Mouse (Mus musculus) liver, embryonic 14.5 days (tissue): ENCODE measurements around the gene Pth1r. TPM values are rescaled to one million over a fixed set of nuclear protein-coding genes. Genes with fewer than 3 reads are reported as not detected.

ENCODE experiments used
- ATAC-seq: fragments of 200-750 bp; cut with Nextera tagmentation; 2 replicates; pipeline ENCODE4 v1.8.0; 2017; ENCODE audit warnings: moderate number of reproducible peaks, mild to moderate bottlenecking, moderate library complexity; ENCODE audit not compliant: insufficient read depth
- DNase-seq, 3 experiments: peaks; one replicate each; pipeline ENCODE4 v3.0.0-alpha.2; 2012 to 2013; ENCODE audit warnings: low read depth in 3 of 3, low spot score in 3 of 3
- H3K27ac ChIP-seq: fragments of 300-500 bp; sonication (generic); 2 replicates; pipeline ENCODE4 v1.5.1; 2014; ENCODE audit warnings: moderate library complexity, mild to moderate bottlenecking, control low read depth, inconsistent platforms
- H3K27me3 ChIP-seq: fragments of 300-500 bp; sonication (generic); 2 replicates; pipeline ENCODE4 v1.6.1; 2014; ENCODE audit warnings: mild to moderate bottlenecking, low read length, moderate library complexity; ENCODE audit not compliant: control insufficient read depth, insufficient read depth
- H3K36me3 ChIP-seq: fragments of 300-500 bp; sonication (generic); replicated peaks from 2 replicates; pipeline ENCODE4 v1.6.1; 2014; ENCODE audit warnings: low read depth; ENCODE audit not compliant: control insufficient read depth, insufficient read depth
- H3K4me1 ChIP-seq, 2 experiments: fragments of 200-500 bp in 1 of 2; fragments of 300-500 bp in 1 of 2; sonication (generic) in 1 of 2; replicated peaks; 2 replicates each; pipeline ENCODE4 v1.6.1; 2012 to 2014; ENCODE audit warnings: antibody characterized with exemption in 1 of 2, inconsistent platforms in 1 of 2, low read length in 1 of 2; ENCODE audit not compliant: control insufficient read depth in 2 of 2, insufficient read depth in 2 of 2
- H3K4me2 ChIP-seq: fragments of 300-500 bp; sonication (generic); 2 replicates; pipeline ENCODE4 v1.6.1; 2014; ENCODE audit warnings: low read depth, mild to moderate bottlenecking, control low read depth, moderate library complexity
- H3K4me3 ChIP-seq, 2 experiments: fragments of 200-500 bp in 1 of 2; fragments of 300-500 bp in 1 of 2; sonication (generic) in 1 of 2; 2 replicates each; pipeline ENCODE4 v1.5.1; 2012 to 2014; ENCODE audit warnings: low read depth in 2 of 2, low read length in 2 of 2, mild to moderate bottlenecking in 2 of 2, control low read depth in 1 of 2, inconsistent platforms in 1 of 2, moderate library complexity in 1 of 2; ENCODE audit not compliant: insufficient read depth in 1 of 2
- H3K9ac ChIP-seq: fragments of 300-500 bp; sonication (generic); replicated peaks from 2 replicates; pipeline ENCODE4 v1.6.1; 2014; ENCODE audit warnings: mild to moderate bottlenecking, control low read depth, moderate library complexity
- H3K9me3 ChIP-seq: fragments of 300-500 bp; sonication (generic); 2 replicates; pipeline ENCODE4 v1.6.1; 2016; ENCODE audit warnings: low read length, mixed read lengths; ENCODE audit not compliant: control insufficient read depth
- CTCF ChIP-seq: IDR thresholded peaks from 2 replicates; pipeline ENCODE4 v1.5.1; 2016; ENCODE audit warnings: antibody characterized with exemption, low read depth, control low read depth
- EP300 ChIP-seq: IDR thresholded peaks from 2 replicates; pipeline ENCODE4 v1.6.1; 2016; ENCODE audit warnings: antibody characterized with exemption, low read depth
- WGBS: fragments of 180-500 bp; shearing (Covaris S2); extraction: QIAGEN DNeasy Blood & Tissue Kit; methylation state at CpG from one replicate; pipeline ENCODE4 v1.1.7; 2014; ENCODE audit not compliant: insufficient replicate concordance; 5-methylcytosine and 5-hydroxymethylcytosine counted together
- polyA plus RNA-seq, 2 experiments: library from polyadenylated mRNA; depleted of rRNA in 1 of 2; stranded (reverse) in 1 of 2; unstranded in 1 of 2; fragments of >200 nt; fragmentation: Nextera tagmentation in 1 of 2; extraction: Ambion mirVana in 1 of 2; gene quantifications; 2 replicates each; pipeline versions ENCODE4 v1.2.1 to v1.2.3; 2012 to 2014

Pth1r gene
- polyA plus RNA-seq, 2 experiments = 2.0 to 3.4 TPM

DNA sequence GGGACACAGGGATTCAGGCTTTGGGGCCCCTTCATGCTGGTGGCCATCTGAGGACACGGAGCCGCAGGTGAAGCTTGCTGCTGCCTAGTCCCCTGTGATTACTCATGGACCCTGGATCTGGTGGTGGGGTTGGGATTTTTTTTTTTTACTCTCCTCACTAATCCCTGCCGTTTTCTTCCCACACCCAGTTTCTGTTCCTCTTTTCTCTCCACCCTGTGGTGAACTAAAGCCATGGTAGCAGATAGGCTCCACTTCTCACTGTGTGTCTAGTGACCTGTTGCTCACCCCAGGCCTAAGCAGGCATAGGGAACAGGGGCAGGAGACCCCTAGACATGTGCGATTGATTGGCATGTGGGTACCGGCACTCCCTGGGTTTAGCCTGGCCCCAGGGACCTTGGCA lies 40.2 kb downstream of the Pth1r start:
- H3K9me3 ChIP-seq = no peaks in the 10 kb centered on the region
- no peaks in the 10 kb centered on the region; the same call in 1 of the 2 replicates for H3K36me3 ChIP-seq
- H3K27ac ChIP-seq = no peak overlapping the region
- no peak for TF ChIP-seq EP300
- TF ChIP-seq CTCF = no peak
- ATAC-seq (no peak), DNase-seq (no peak)
- 47% methylated on average over 5 of the region's 5 CpGs for WGBS
- no peak overlapping the region for H3K4me2 ChIP-seq
- no peak overlapping the region for H3K4me3 ChIP-seq
- H3K9ac ChIP-seq = no peak overlapping the region
- H3K27me3 ChIP-seq = no peaks in the 10 kb centered on the region
- peaks cover 4% of the 10 kb centered on the region in 2 experiments; a peak in 1 of 4 replicates for H3K4me1 ChIP-seq

DNA sequence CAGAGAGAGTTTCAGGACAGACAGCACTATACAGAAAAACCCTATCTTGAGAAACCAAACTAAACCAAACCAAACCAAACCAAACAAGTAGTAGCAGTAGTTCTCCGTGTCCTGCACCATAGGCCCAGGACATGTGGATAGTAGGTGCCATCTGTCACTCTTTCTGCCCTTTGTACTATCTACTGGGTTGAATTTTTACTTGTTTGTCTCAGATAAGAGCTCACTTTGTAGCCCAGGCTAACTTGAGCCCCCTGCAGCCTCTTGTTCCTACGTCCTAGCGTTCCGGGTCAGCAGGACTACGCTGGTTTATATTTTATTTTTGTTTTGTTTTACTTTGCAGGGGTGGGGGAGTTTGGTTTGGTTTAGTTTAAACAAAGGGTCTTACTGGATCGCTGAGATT lies 43.0 kb downstream of the Pth1r start:
- ATAC-seq (no peak), DNase-seq (no peak)
- H3K27me3 ChIP-seq = no peaks in the 10 kb centered on the region
- no peaks in the 10 kb centered on the region; the same call in 1 of the 2 replicates for H3K36me3 ChIP-seq
- H3K4me3 ChIP-seq = no peak overlapping the region
- WGBS = 73% methylated on average over 6 of the region's 6 CpGs
- no peak overlapping the region for H3K9ac ChIP-seq
- no peak overlapping the region for H3K27ac ChIP-seq
- H3K4me2 ChIP-seq = no peak overlapping the region
- no peaks in the 10 kb centered on the region for H3K9me3 ChIP-seq
- no peak for TF ChIP-seq EP300
- H3K4me1 ChIP-seq = peaks cover 7 to 18% of the 10 kb centered on the region in 2 experiments

- Histone ChIP-seq H3K27me3 (no peaks in the 10 kb centered on the region), H3K4me2 (no peak overlapping the region), H3K9ac (no peak overlapping the region), H3K27ac (no peak overlapping the region), H3K36me3 (no peaks in the 10 kb centered on the region), H3K9me3 (no peaks in the 10 kb centered on the region), H3K4me3 (no peak overlapping the region), H3K4me1 (peaks cover 7 to 18% of the 10 kb centered on the region in 2 experiments)
- TF ChIP-seq CTCF (no peak), EP300 (no peak)
- DNase-seq = no peak
- 30% methylated on average over 1 of the region's 1 CpGs for WGBS
- no peak for ATAC-seq
Observed at GRCm38 (mm10) chr9:110702848-110703247, 44.1 kb downstream of the Pth1r start.

- no peaks in the 10 kb centered on the region for H3K27me3 ChIP-seq
- H3K27ac ChIP-seq = no peak overlapping the region
- H3K36me3 ChIP-seq = no peaks in the 10 kb centered on the region
- no peak for TF ChIP-seq EP300
- TF ChIP-seq CTCF = no peak
- H3K4me1 ChIP-seq = peaks cover 7 to 18% of the 10 kb centered on the region in 2 experiments
- DNase-seq (no peak), ATAC-seq (no peak)
- H3K9ac ChIP-seq = no peak overlapping the region
- no peak overlapping the region for H3K4me2 ChIP-seq
- H3K4me3 ChIP-seq = no peak overlapping the region
- 76% methylated on average over 11 of the region's 12 CpGs for WGBS
- H3K9me3 ChIP-seq = no peaks in the 10 kb centered on the region
Observed at GRCm38 (mm10) chr9:110701114-110702032, 45.6 kb downstream of the Pth1r start.

DNA sequence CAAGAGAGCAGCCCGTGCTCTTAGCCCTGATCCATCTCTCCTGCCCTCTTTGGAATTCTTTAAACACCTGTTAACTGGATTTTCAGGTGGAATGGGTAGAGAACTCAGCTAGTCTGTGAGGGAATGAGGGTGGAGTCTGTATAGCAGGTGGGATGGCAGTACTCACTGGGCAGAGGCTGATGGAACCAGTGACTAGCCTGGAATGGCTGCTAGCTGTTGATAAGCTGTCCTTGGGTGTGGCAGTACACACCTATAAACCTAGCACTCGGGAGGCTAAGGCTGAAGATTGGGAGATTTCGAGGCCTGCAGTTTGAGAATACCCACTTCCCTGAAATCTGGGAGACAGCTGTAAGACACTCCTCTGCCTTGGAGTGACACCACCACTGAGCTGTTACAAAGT lies 47.4 kb downstream of the Pth1r start:
- H3K27ac ChIP-seq = peak overlapping the region; percentile 35; the same call in 1 of the 2 replicates
- no peaks in the 10 kb centered on the region for H3K27me3 ChIP-seq
- H3K9ac ChIP-seq = no peak overlapping the region
- H3K4me2 ChIP-seq = peak overlapping the region; percentile 37
- H3K4me1 ChIP-seq = peaks cover 7 to 18% of the 10 kb centered on the region in 2 experiments
- TF ChIP-seq EP300 (peak; percentile 63), CTCF (no peak)
- H3K9me3 ChIP-seq = no peaks in the 10 kb centered on the region
- ATAC-seq (peak; percentile 93), DNase-seq (peak; percentile 37 to 59 (median 46))
- WGBS = 27% methylated on average over 3 of the region's 3 CpGs
- H3K4me3 ChIP-seq = no peak overlapping the region
- H3K36me3 ChIP-seq = no peaks in the 10 kb centered on the region
